Mouse (Mus musculus) midbrain, embryonic 14.5 days (tissue): ENCODE data around the gene Gng3. TPM values are rescaled to one million over a fixed set of nuclear protein-coding genes. Genes with fewer than 3 reads are reported as not detected.

Source experiments
- microRNA-seq: library from miRNA; unstranded; fragments of <30 nt; microRNA quantifications from one replicate; pipeline ENCODE4, GENCODE M21; 2016
- polyA plus RNA-seq: library from polyadenylated mRNA; unstranded; fragments of >200 nt; fragmentation: Nextera tagmentation; extraction: Ambion mirVana; gene quantifications from 2 replicates; pipeline ENCODE4 v1.2.1, GENCODE M21; 2014

Gene Gng3
- polyA plus RNA-seq, 1 experiment from 2014 or later = 466 TPM

Small RNAs within 50 kb of the gene (microRNA-seq; reads per million reads assigned to microRNA genes)
- gene Mir5136 = not detected

Other genes starting within 250 kb of the Gng3 start
- gene Slc22a8, start 247.9 kb downstream of the Gng3 start, polyA plus RNA-seq = 4.5 and 6.4 TPM in 2 replicates
- 8.0 TPM in 1 of 2 replicates, not detected in the other for gene Slc22a6, start 221.2 kb downstream of the Gng3 start, polyA plus RNA-seq
- 0.19 and 0.45 TPM in 2 replicates for gene Chrm1, start 175.4 kb downstream of the Gng3 start, polyA plus RNA-seq
- gene Slc3a2, start 115.8 kb downstream of the Gng3 start, polyA plus RNA-seq = 157 TPM in 2 replicates
- 89.1 and 95.7 TPM in 2 replicates for gene Wdr74, start 103.4 kb downstream of the Gng3 start, polyA plus RNA-seq
- gene 1700092M07Rik, start 98.5 kb downstream of the Gng3 start, polyA plus RNA-seq = 0.97 and 1.1 TPM in 2 replicates
- gene Stx5a, start 97.8 kb downstream of the Gng3 start, polyA plus RNA-seq = 102 and 110 TPM in 2 replicates
- gene Nxf1, start 82.1 kb downstream of the Gng3 start, polyA plus RNA-seq = 146 and 171 TPM in 2 replicates
- gene Tmem223, start 68.2 kb downstream of the Gng3 start, polyA plus RNA-seq = 270 and 278 TPM in 2 replicates
- gene Tmem179b, start 64.7 kb downstream of the Gng3 start, polyA plus RNA-seq = 24.8 and 32.4 TPM in 2 replicates
- gene Taf6l, start 52.8 kb downstream of the Gng3 start, polyA plus RNA-seq = 18.0 and 21.0 TPM in 2 replicates
- 156 and 165 TPM in 2 replicates for gene Polr2g, start 40.6 kb downstream of the Gng3 start, polyA plus RNA-seq
- gene Zbtb3, start 36.6 kb downstream of the Gng3 start, polyA plus RNA-seq = 7.2 and 7.9 TPM in 2 replicates
- 37.5 and 55.8 TPM in 2 replicates for gene Ttc9c, start 19.9 kb downstream of the Gng3 start, polyA plus RNA-seq
- 8.8 and 9.6 TPM in 2 replicates for gene Hnrnpul2, start 19.2 kb downstream of the Gng3 start, polyA plus RNA-seq
- not detected in 2 replicates for gene AC129217.1, start 9.4 kb downstream of the Gng3 start, polyA plus RNA-seq
- gene Bscl2, start 1.7 kb downstream of the Gng3 start, polyA plus RNA-seq = 78.2 and 98.7 TPM in 2 replicates
- gene Lrrn4cl, start 11.6 kb upstream of the Gng3 start, polyA plus RNA-seq = 0.28 and 0.62 TPM in 2 replicates
- 139 and 154 TPM in 2 replicates for gene Ubxn1, start 32.3 kb upstream of the Gng3 start, polyA plus RNA-seq
- gene Uqcc3, start 41.7 kb upstream of the Gng3 start, polyA plus RNA-seq = 61.3 and 62.6 TPM in 2 replicates
- 34.9 and 38.0 TPM in 2 replicates for gene Lbhd1, start 44.5 kb upstream of the Gng3 start, polyA plus RNA-seq
- gene Gm49403, start 44.7 kb upstream of the Gng3 start, polyA plus RNA-seq = not detected in 2 replicates
- gene 1810009A15Rik, start 49.7 kb upstream of the Gng3 start, polyA plus RNA-seq = 40.4 and 43.1 TPM in 2 replicates
- gene Gm49416, start 49.7 kb upstream of the Gng3 start, polyA plus RNA-seq = 0.30 TPM in 1 of 2 replicates, not detected in the other
- gene Ints5, start 53.8 kb upstream of the Gng3 start, polyA plus RNA-seq = 28.2 and 31.1 TPM in 2 replicates
- gene Ganab, start 58.9 kb upstream of the Gng3 start, polyA plus RNA-seq = 59.0 and 83.3 TPM in 2 replicates
- gene B3gat3, start 81.2 kb upstream of the Gng3 start, polyA plus RNA-seq = 75.0 and 83.5 TPM in 2 replicates
- 1.4 TPM in 2 replicates for gene Rom1, start 90.2 kb upstream of the Gng3 start, polyA plus RNA-seq
- gene Eml3, start 90.4 kb upstream of the Gng3 start, polyA plus RNA-seq = 4.3 and 5.5 TPM in 2 replicates
- 38.0 and 62.2 TPM in 2 replicates for gene Mta2, start 102.7 kb upstream of the Gng3 start, polyA plus RNA-seq
- gene Tut1, start 114.7 kb upstream of the Gng3 start, polyA plus RNA-seq = 20.0 and 25.0 TPM in 2 replicates
- gene Eef1g, start 127.8 kb upstream of the Gng3 start, polyA plus RNA-seq = 308 and 311 TPM in 2 replicates
- gene Ahnak, start 150.1 kb upstream of the Gng3 start, polyA plus RNA-seq = 1.2 and 4.2 TPM in 2 replicates
- gene Scgb1a1, start 248.8 kb upstream of the Gng3 start, polyA plus RNA-seq = not detected in 2 replicates